ENCODE assay signal across 9 mouse cellular contexts in genomic region chr1:120086644-120087043, GRCm38 (mm10). TPM values are rescaled to one million over a fixed set of nuclear protein-coding genes. Genes with fewer than 3 reads are reported as not detected.
"Had no signal": no experiment of that assay in that cellular context is flagged by ENCODE, and none has a peak within 500 bp of the region (broad histone marks: within the 10 kb centered on the region; RNA-seq: fewer than 3 reads in every experiment).

No protein-coding gene starts in this region.

- ATAC-seq: liver, embryonic 12.5 days had no signal

- DNase-seq: kidney, adult 8-10 months; kidney, postnatal 25 days; lung, embryonic 14.5 days; lung, postnatal 10 days; lung, postnatal 4 days; thymus, adult 2 months; thymus, postnatal 25 days had no signal

RNA-seq across cellular contexts. Expression of gene Tmem37, which starts 12.8 kb away (rescaled TPM):
- total RNA-seq: megakaryocyte, adult 5-6 weeks had no signal
